Comparison of ENCODE assay signal across 26 mouse cellular contexts in genomic region chr1:58213838-58214237, GRCm38 (mm10). TPM values are rescaled to one million over a fixed set of nuclear protein-coding genes. Genes with fewer than 3 reads are reported as not detected.
DNase-seq lines count a peak whose midpoint lies in the region; ATAC-seq and TF ChIP-seq lines count a peak whose summit lies in the region.
"Had no signal": no experiment of that assay in that cellular context is flagged by ENCODE, and none has a peak within 500 bp of the region (broad histone marks: within the 10 kb centered on the region; RNA-seq: fewer than 3 reads in every experiment).

No protein-coding gene starts in this region.

- H3K36me3 ChIP-seq in embryonic facial prominence, embryonic 11.5 days (replicated peaks; ENCODE audit: control insufficient read depth, insufficient read depth, low read depth, low read length), result no peaks in the 10 kb centered on the region
- no peaks in the 10 kb centered on the region for H3K36me3 ChIP-seq in intestine, postnatal 0 days (ENCODE audit: control insufficient read depth, insufficient read depth)
- H3K36me3 ChIP-seq: embryonic facial prominence, embryonic 12.5 days; forebrain, embryonic 10.5 days; G1E; heart, embryonic 13.5 days; hindbrain, embryonic 15.5 days had no signal

- peak; percentile 14 for DNase-seq in embryo, embryonic 10 days (ENCODE audit: low spot score)
- no peak for DNase-seq in embryo, embryonic 9.5 days (ENCODE audit: extremely low spot score)
- DNase-seq in embryonic facial prominence, embryonic 11.5 days (ENCODE audit: low spot score), result peak; percentile 51
- DNase-seq in forelimb bud, embryonic 11.5 days (ENCODE audit: low read depth, low spot score), result peak; percentile 35
- DNase-seq in urinary bladder, adult 18-20 months (ENCODE audit: low spot score in 2 of 2), result no peak
- DNase-seq: adrenal gland, adult 8-10 months; B cell, adult 2 months; cerebellum, adult 11-12 months; cerebellum, adult 9-11 months; cerebellum, postnatal 36 days; gastrocnemius, postnatal 36 days; heart, adult 11 months; heart, postnatal 36 days had no signal

- H3K9ac ChIP-seq in embryonic facial prominence, embryonic 11.5 days (replicated peaks; ENCODE audit: low read length), result no peak overlapping the region
- no peak overlapping the region for H3K9ac ChIP-seq in intestine, postnatal 0 days (ENCODE audit: low read depth, low read length)
- H3K9ac ChIP-seq: embryonic facial prominence, embryonic 12.5 days; heart, embryonic 13.5 days; hindbrain, embryonic 15.5 days had no signal

- WGBS in embryonic facial prominence, embryonic 11.5 days, result 58% methylated on average over 5 of the region's 5 CpGs
- 74% methylated on average over 5 of the region's 5 CpGs for WGBS in intestine, postnatal 0 days

- TF ChIP-seq CTCF in intestine, postnatal 0 days (IDR thresholded peaks at IDR 0.05; ENCODE audit: low read depth), result no peak

- no peak overlapping the region for H3K27ac ChIP-seq in embryonic facial prominence, embryonic 11.5 days (replicated peaks; ENCODE audit: low read depth, low read length)
- no peak overlapping the region for H3K27ac ChIP-seq in intestine, postnatal 0 days (ENCODE audit: low read depth, low read length)
- H3K27ac ChIP-seq: embryonic facial prominence, embryonic 12.5 days; forebrain, embryonic 10.5 days; heart, embryonic 13.5 days; hindbrain, embryonic 15.5 days had no signal

- no peak for ATAC-seq in embryonic facial prominence, embryonic 11.5 days (replicated peaks; ENCODE audit: insufficient number of reproducible peaks, low FRiP score, low TSS enrichment, low read depth)
- no peak for ATAC-seq in intestine, postnatal 0 days
- no peak for ATAC-seq in cerebellum, adult (ENCODE audit: insufficient number of reproducible peaks, low FRiP score, low TSS enrichment)
- ATAC-seq: CD4-positive, CD25-positive, alpha-beta regulatory T cell, adult 4 months; forebrain, embryonic 14.5 days; intestine, embryonic 16.5 days had no signal

- H3K4me2 ChIP-seq in embryonic facial prominence, embryonic 11.5 days (ENCODE audit: low read depth, low read length), result no peak overlapping the region
- H3K4me2 ChIP-seq in intestine, postnatal 0 days (replicated peaks; ENCODE audit: low read depth), result no peak overlapping the region
- H3K4me2 ChIP-seq: embryonic facial prominence, embryonic 12.5 days; heart, embryonic 13.5 days; hindbrain, embryonic 15.5 days had no signal

- no peaks in the 10 kb centered on the region for H3K9me3 ChIP-seq in embryonic facial prominence, embryonic 11.5 days (replicated peaks; ENCODE audit: control insufficient read depth, low read length)
- H3K9me3 ChIP-seq in intestine, postnatal 0 days (ENCODE audit: control insufficient read depth), result no peaks in the 10 kb centered on the region
- H3K9me3 ChIP-seq: embryonic facial prominence, embryonic 12.5 days; forebrain, embryonic 10.5 days; hindbrain, embryonic 15.5 days had no signal

- no peaks in the 10 kb centered on the region for H3K4me1 ChIP-seq in embryonic facial prominence, embryonic 11.5 days (ENCODE audit: control insufficient read depth, insufficient read depth, low read length)
- H3K4me1 ChIP-seq in intestine, postnatal 0 days (replicated peaks; ENCODE audit: control insufficient read depth, insufficient read depth, low read length), result no peaks in the 10 kb centered on the region
- H3K4me1 ChIP-seq: forebrain, embryonic 10.5 days; hindbrain, embryonic 15.5 days had no signal

- H3K4me3 ChIP-seq in embryonic facial prominence, embryonic 11.5 days (ENCODE audit: low read depth, low read length), result no peak overlapping the region
- no peak overlapping the region for H3K4me3 ChIP-seq in intestine, postnatal 0 days (ENCODE audit: low read depth, low read length)
- H3K4me3 ChIP-seq: embryonic facial prominence, embryonic 12.5 days; erythroblast, embryonic 14.5 days; forebrain, embryonic 10.5 days; heart, embryonic 13.5 days; hindbrain, embryonic 15.5 days had no signal

- no peaks in the 10 kb centered on the region for H3K27me3 ChIP-seq in embryonic facial prominence, embryonic 11.5 days (ENCODE audit: control insufficient read depth, insufficient read depth, low read length)
- no peaks in the 10 kb centered on the region for H3K27me3 ChIP-seq in intestine, postnatal 0 days (replicated peaks; ENCODE audit: control insufficient read depth, insufficient read depth, low read length)
- H3K27me3 ChIP-seq: embryonic facial prominence, embryonic 12.5 days; hindbrain, embryonic 15.5 days had no signal

RNA-seq across cellular contexts. Expression of gene Aox4, which starts 3.6 kb away (rescaled TPM):
- 0.13 TPM in 1 of 2 replicates, not detected in the other for polyA plus RNA-seq in embryonic facial prominence, embryonic 11.5 days (2014; fragmentation: Nextera tagmentation; extraction: Ambion mirVana)
- polyA plus RNA-seq in intestine, postnatal 0 days (2015; fragmentation: Nextera tagmentation; extraction: Ambion mirVana), result not detected in 2 replicates
- polyA plus RNA-seq: erythroblast, embryonic 14.5 days; forebrain, embryonic 10.5 days; heart, postnatal 0 days; hindbrain, embryonic 11.5 days had no signal

Comparison
In these comparisons a context has a peak if more than half of its experiments do, and no peak if none do; other contexts are left out.
1. DNase-seq: peak in embryo, embryonic 10 days (single experiment), embryonic facial prominence, embryonic 11.5 days (single experiment) and forelimb bud, embryonic 11.5 days (single experiment); none in embryo, embryonic 9.5 days (single experiment) and urinary bladder, adult 18-20 months (0 of 2).